Mouse (Mus musculus) E14TG2a.4 (cell line): ENCODE measurements at regions not wholly inside any gene's neighbourhood (a gene's known extent, or its start where the extent isn't known, plus 50 kb on each side); places are given as distances from the start of the nearest gene placed in this dataset.

Experiments
- H3K27me3 ChIP-seq: 2 replicates; pipeline ENCODE4 v1.6.1; 2014; ENCODE audit warnings: low read length, control low read depth; ENCODE audit not compliant: insufficient read depth
- H3K36me3 ChIP-seq: 2 replicates; pipeline ENCODE4 v1.6.1; 2014; ENCODE audit warnings: low read length, control low read depth; ENCODE audit not compliant: insufficient read depth
- H3K4me1 ChIP-seq: replicated peaks from 2 replicates; pipeline ENCODE4 v1.6.1; 2014; ENCODE audit warnings: low read depth, low read length, control low read depth
- H3K4me3 ChIP-seq: replicated peaks from 2 replicates; pipeline ENCODE4 v1.5.1; 2014; ENCODE audit warnings: mild to moderate bottlenecking, low read length
- H3K9me3 ChIP-seq: 2 replicates; pipeline ENCODE4 v1.6.1; 2014; ENCODE audit warnings: low read length, control low read depth
- CTCF ChIP-seq: conservative IDR thresholded peaks from 2 replicates; pipeline ENCODE4 v1.5.1; 2014; ENCODE audit warnings: low read length
- NANOG ChIP-seq: IDR thresholded peaks from 2 replicates; pipeline ENCODE4 v1.6.1; 2014; ENCODE audit warnings: borderline replicate concordance, low read length, mixed read lengths
- POU5F1 ChIP-seq: IDR thresholded peaks from 2 replicates; pipeline ENCODE4 v1.6.1; 2014; ENCODE audit warnings: low read length, borderline replicate concordance

DNA sequence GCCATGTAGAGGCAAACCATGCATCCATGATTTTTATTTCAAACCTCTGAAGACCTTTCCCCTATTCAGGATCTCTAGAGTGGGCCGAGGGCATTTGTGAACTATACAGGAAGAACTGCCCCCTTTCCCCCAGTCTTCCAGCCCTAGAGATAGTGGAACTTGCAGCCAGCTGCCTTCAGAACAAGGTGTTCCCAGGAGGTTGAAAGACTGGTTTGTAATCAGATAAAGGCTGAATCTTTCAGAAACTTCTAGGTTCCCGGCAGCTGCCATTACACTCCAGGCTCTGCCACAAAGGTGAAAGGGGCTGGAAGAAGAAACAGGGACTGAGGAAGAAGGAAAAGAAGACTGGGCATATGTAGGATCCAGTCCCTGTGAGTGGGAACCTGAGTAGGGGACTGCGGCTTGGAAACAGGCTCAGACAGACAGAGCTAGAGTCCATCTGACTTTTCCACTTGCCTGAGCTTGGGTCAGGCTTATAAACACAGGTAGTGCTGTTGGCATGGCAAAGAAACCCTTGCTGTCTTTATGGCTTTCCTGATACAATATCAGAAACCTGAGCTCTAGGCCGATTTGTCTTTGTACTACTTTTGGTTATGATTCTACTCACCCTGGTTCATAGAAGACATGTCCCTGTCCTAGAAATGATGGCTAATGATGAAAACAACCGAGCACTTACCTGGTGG lies 1153.9 kb upstream of the A1bg start:
- Histone ChIP-seq H3K36me3 (peaks cover 71% of the 10 kb centered on the region), H3K4me1 (peaks cover 92% of the 10 kb centered on the region), H3K27me3 (no peaks in the 10 kb centered on the region), H3K4me3 (no peak overlapping the region), H3K9me3 (no peaks in the 10 kb centered on the region)
- TF ChIP-seq POU5F1 = no peak
- no peak for TF ChIP-seq CTCF
- TF ChIP-seq NANOG = no peak

DNA sequence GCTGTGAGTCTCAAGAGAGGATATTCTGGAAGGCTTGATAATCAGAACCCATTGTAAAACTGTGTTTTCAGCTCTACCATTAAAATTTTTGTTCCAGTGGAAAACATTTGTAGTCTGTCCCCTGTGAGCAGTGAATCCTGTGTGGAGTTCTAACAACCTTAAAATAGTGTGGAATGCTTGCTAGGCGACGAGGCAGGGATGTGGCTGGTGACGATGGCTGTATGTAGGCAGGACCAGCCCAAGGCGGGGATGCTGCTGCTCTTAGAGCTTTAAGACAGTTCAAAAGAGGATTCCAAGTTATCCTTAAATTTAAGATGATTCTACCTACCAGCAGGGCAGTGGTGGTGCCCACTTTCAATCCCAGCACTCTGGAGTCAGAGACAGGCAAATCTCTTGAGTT lies 1151.9 kb upstream of the A1bg start:
- Histone ChIP-seq H3K27me3 (no peaks in the 10 kb centered on the region), H3K36me3 (peaks cover 71% of the 10 kb centered on the region), H3K4me3 (no peak overlapping the region), H3K4me1 (peaks cover 89% of the 10 kb centered on the region), H3K9me3 (no peaks in the 10 kb centered on the region)
- TF ChIP-seq POU5F1 (no peak), NANOG (no peak), CTCF (no peak)

DNA sequence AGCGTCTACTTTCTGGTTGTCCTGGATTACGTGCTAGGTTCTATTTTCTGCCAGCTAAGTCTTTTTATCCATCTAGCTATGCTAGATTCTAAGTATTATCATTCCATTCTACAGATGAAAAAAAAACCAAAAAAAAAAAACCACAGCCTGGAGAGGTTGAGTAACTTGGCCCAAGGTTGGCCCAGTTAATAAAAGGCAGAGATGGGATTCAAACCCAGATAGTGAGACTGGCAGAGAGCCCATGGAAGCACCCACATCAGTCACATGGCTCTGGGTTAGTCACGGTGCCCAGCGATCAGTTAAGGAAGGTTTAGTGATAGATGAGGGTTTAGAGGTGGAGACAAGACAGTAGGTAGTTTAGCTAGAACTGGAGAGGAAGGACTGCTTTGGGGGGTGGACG lies 1150.8 kb upstream of the A1bg start:
- Histone ChIP-seq H3K36me3 (peaks cover 82% of the 10 kb centered on the region), H3K4me3 (no peak overlapping the region), H3K4me1 (peaks cover 89% of the 10 kb centered on the region), H3K27me3 (no peaks in the 10 kb centered on the region), H3K9me3 (no peaks in the 10 kb centered on the region)
- TF ChIP-seq CTCF (no peak), NANOG (no peak), POU5F1 (no peak)

DNA sequence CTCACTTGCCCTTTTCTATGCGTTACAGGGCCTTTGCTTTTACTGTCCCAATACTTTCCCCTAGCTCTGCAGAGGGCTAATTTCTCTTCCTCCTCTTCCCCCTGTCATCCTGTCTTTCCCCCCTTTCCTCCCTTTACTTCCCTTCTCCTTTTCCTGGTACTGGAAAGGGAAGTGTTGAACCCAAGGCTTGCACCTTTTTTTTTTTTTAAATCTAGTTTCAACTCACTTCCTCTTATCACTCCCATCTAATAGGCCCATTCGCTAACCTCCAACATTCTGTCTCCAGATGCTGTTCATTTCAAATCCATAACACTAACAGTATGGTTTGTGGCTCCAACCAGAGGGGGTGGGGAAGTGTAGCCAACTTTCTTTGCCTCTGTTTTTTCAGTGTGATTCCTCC lies 1148.5 kb upstream of the A1bg start:
- no peak overlapping the region for H3K4me3 ChIP-seq
- no peaks in the 10 kb centered on the region for H3K27me3 ChIP-seq
- peaks cover 94% of the 10 kb centered on the region for H3K36me3 ChIP-seq
- peaks cover 91% of the 10 kb centered on the region for H3K4me1 ChIP-seq
- no peaks in the 10 kb centered on the region for H3K9me3 ChIP-seq
- TF ChIP-seq NANOG = no peak
- no peak for TF ChIP-seq POU5F1

DNA sequence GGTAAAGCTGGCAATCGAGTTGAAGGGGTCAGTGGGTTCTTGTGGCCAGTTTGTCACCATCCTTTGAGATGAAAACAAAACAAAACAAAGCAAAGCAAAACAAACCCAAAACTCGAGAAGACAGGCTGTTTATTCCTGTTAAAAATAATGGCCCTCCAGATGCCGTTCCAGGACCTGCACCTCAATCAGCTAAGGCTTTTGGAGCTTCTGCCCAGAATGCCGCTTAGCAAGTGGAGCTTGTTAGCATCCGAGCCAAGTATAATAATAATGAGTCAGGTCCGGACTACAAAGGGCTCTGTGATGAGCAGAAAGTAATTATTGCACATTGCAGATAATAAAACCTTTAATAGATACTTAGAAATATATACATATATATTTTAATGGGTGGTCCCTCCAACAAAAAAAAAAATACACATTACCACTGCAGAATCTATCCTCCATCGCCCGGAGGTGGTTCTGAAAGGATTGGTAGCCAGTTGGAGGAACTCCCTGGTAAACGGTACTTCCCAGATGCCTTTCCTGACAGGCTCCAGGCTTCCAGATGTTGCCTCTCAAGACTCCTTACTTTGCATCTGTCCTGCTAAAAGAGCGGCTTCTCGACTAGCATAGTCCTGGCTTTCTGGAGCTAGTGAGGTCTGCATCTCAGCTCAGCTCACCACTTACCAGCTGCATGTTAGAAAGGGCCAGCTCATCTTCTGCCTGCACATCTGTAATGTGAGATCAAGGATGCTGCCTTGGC lies 1145.8 kb upstream of the A1bg start:
- H3K27me3 ChIP-seq = no peaks in the 10 kb centered on the region
- H3K4me3 ChIP-seq = no peak overlapping the region
- TF ChIP-seq CTCF (no peak), NANOG (no peak), POU5F1 (no peak)
- H3K9me3 ChIP-seq = no peaks in the 10 kb centered on the region
- H3K36me3 ChIP-seq = peaks cover 82% of the 10 kb centered on the region
- peaks cover 88% of the 10 kb centered on the region for H3K4me1 ChIP-seq

DNA sequence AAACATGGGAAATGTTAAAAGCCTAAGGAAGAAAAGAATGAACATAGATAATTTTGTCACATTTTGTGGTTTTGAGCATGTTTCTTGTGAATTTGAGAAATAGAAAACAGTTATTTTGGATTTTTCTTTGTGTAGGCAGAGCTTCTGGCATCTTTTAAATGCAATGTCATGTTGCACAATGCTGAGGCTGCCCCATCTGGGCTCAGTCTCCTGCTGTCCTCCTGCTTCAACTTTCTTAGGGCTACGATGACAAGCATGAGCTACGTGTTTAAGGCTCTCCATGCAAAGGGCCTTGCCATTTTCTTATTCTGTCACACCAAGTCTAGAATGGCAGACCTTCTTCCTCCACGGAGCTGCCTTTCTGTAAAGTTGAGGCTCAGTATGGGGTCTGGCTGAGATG lies 1141.6 kb upstream of the A1bg start:
- H3K4me3 ChIP-seq = no peak overlapping the region
- H3K36me3 ChIP-seq = peaks cover 83% of the 10 kb centered on the region
- H3K27me3 ChIP-seq = no peaks in the 10 kb centered on the region
- peaks cover 86% of the 10 kb centered on the region for H3K4me1 ChIP-seq
- TF ChIP-seq POU5F1 (no peak), CTCF (no peak), NANOG (no peak)
- no peaks in the 10 kb centered on the region for H3K9me3 ChIP-seq

DNA sequence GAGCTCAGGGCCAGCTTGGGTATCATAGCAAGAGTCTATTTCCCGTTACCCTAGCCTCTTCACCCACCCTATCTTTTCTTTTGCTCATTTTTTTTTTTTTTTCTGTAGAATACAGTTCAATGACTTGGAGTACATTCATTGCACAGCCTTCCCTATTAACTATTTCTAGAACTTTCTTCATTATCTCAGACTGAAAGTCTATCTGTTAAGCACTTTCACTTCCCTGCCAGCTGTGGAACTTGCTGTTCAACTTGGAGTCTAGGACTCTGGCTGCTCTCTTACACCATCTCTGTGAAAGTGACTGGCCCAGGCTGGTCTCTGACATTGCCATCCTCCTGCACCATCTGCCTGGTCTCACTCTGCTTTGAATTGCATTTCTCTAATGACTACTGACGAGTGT lies 1134.6 kb upstream of the A1bg start:
- no peaks in the 10 kb centered on the region for H3K27me3 ChIP-seq
- TF ChIP-seq CTCF = no peak
- TF ChIP-seq POU5F1 = no peak
- no peak for TF ChIP-seq NANOG
- H3K36me3 ChIP-seq = peaks cover 88% of the 10 kb centered on the region
- no peak overlapping the region for H3K4me3 ChIP-seq
- peaks cover 90% of the 10 kb centered on the region for H3K4me1 ChIP-seq
- no peaks in the 10 kb centered on the region for H3K9me3 ChIP-seq

DNA sequence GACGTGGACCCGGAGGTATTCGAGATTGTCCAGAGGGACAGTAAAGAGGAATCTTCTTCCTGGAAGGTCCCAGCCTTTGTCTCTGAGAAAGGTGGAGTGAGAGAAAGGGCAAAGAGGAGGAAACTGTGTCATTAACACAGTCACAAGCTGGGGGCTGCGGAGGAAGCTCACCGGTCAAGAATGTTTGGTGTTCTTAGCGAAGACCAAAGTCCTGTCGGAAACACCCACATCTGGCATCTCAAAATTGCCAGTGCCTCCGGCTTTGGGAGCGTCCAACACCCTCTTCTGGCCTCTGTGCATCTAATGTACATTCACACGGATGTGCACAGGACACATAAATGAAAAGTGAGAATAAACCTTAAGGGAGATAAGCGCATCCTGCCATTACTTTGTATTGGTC lies 1134.1 kb upstream of the A1bg start:
- Histone ChIP-seq H3K4me3 (no peak overlapping the region), H3K27me3 (no peaks in the 10 kb centered on the region), H3K4me1 (peaks cover 95% of the 10 kb centered on the region), H3K9me3 (no peaks in the 10 kb centered on the region), H3K36me3 (peaks cover 90% of the 10 kb centered on the region)
- TF ChIP-seq NANOG = no peak
- no peak for TF ChIP-seq CTCF
- no peak for TF ChIP-seq POU5F1
